Mouse (Mus musculus) kidney, postnatal 25 days (tissue): ENCODE measurements around the gene Maneal.

Source experiments
- DNase-seq, 2 experiments: peaks; one replicate each; pipeline ENCODE4 v3.0.0; 2021; ENCODE audit warnings: mixed read lengths in 2 of 2

The Maneal gene

DNA sequence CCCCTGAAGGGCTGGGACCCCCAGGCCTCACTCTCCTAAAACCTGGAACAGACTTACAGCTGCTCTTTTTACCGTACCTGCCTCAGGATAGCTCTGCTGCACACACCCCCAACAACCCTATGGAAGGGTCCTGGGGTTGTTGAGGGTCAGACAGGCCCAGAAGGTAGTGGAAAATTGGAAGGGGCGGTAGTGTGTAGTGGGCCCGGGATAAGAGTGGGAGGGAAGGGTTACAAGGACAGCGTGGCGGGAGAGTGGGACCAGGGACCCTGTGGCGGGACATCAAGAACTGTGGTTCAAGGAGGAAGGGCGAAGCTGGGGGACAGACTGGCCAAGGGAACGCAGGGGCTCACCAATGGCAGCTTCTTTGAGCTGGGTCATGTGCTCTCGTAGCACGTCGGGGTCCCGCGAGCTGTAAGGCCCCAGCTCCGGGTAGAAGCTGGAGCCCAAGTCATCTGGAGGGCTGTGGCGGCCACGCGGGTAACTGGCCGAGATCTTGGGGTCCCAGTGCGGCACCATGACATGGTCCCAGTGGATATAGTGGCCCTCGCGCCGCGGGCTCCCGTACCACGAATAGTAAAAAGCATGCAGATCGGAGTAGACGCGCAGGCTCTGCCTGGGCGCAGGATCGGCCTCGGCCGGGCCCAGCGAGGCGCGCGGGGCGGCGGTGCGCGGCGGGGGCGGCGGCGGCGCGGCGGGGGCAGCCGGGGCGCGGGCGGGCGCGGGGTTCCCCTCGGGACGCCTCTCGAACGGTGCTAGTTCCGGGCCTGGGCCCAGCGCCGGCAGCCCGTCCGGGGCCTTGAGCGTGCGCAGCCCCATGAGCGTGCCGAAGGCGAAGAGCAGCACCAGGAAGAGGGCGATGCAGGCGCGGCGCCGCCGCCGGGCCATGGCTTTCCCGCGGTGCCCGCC is at the start of gene Maneal:
Maneal (minus strand) TSS at position 889 of the 906 bp plus-strand sequence.
- no peak for DNase-seq

DNA sequence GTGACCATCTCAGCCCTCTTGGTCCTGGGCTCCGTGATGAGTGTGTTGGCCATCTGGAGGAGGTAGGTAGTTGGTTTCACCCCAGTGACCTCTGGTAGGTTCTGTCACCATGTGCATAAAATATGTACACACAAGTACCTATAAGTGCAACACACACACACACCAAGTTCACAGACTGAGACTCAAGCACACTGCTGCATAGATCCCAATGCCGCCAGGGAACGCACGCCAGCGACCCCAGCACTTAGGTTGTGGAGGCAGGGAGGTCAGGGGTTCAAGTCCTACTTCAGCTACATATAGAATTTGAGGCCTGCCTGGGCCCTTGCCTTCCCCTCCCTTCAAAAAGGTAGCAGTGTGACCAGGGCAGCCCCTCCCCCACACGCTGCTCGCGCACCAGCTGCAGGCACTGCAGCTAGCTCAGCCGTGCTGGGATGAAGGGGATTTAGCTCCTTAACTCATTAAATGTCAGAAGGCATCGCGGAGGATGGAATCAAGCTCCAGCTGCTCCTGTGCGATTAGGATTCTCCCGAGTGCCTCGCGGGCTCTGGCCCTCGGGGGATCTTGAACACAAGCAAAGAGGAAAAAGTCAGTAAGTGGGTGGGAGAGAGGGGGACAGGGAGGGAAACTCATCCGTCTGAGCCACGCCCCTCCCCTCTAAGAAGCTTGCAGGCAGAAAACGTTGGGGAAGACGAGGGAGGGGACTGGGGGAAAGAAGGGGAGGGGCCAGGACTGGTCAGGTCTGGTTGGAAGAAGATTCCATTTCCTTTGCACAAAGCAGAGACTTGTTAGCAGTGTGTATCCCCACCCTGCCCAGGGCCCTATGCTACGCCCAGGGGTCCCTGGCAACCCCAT is 44.2 kb upstream of the Maneal start:
- no peak for DNase-seq

DNA sequence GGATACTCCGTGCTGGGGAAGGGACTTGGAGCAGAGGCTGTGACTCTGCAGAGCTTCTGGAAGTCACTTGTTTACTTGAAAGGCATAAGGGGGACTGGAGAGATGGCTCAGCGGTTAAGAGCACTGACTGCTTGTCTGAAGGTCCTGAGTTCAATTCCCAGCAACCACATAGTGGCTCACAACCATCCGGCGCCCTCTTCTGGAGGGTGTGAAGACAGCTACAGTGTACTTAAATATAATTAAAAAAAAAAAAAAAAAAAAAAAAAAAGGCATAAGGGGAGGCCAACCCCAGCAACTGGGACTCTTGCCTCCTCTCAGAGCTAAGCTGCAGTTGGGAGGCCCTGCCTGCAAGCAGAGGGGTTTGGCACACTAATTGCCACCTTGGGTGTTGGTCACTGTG is 43.4 kb upstream of the Maneal start:
- DNase-seq: no peak

DNA sequence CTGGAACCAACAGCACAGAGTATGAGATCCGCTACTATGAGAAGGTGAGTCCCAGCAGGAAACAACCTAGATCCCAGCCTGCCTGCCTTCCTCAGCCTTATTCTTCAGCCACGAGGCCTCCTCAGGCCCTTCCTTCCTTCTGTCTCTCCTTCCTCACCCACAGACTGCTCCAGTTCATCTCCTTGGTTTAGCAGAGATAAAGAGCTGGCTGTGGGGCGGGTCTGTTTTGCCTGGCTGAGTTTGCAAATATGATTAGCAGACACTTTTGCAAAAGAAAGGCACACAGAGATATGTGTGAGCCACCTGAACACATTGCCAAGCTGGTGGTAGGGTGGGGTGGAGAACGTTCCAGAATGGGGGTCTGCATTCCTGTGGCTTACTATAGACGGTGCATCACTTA is 37.9 kb upstream of the Maneal start:
- DNase-seq: no peak

DNA sequence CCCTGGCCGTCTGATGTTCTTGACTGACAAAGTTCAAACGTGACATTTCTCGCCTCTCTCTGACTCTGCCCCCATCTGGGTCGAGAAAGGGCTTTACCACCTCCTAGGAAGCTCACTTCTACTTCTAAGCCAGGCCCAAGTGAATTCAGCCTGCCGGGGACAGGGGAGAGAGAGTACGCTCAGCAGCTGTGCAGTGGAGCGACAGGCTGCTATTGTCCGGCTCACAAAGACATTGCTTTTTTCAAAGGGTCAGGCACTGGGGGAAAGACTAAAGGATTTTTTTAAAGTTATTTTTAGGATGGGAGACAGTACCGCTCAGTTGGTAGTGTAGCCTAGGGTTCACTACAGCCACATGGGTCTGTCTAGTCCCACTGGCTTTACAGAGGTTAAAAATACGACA is 36.5 kb upstream of the Maneal start:
- no peak for DNase-seq

DNA sequence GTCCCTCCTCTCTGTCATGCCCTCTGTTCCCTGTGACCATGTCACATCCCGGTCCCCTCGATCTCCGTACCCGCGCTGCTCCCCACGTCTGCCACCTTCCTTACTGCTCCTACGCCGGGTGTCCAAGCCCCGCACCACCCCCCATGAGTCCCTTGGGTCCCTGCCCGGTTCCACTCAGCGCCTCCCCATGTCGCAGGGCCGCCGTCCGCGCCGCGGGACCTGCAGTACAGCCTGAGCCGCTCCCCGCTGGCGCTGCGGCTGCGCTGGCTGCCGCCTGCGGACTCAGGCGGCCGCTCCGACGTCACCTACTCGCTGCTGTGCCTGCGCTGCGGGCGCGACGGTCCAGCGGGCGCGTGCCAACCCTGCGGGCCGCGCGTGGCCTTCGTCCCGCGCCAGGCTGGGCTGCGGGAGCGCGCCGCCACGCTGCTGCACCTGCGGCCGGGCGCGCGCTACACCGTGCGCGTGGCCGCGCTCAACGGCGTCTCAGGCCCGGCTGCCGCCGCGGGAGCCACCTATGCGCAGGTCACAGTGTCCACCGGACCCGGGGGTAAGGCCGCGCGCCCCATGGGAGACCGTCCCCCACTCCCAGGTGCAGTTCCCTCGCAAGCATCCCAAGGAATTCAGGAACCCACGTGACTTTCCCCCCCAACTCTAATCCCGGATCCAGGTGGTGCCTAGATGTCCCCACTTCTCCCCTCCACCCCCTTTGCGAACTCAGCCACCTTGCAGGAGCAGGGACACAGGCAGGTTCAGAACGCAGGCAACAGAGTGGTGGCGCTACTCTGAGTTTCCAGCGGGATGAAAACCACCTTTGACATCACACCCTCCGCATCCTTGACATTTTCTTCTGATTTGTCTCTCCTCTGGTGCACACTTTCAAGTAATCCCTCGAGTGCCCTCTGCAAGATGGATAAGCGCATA is 32.8 kb upstream of the Maneal start:
- no peak for DNase-seq

DNA sequence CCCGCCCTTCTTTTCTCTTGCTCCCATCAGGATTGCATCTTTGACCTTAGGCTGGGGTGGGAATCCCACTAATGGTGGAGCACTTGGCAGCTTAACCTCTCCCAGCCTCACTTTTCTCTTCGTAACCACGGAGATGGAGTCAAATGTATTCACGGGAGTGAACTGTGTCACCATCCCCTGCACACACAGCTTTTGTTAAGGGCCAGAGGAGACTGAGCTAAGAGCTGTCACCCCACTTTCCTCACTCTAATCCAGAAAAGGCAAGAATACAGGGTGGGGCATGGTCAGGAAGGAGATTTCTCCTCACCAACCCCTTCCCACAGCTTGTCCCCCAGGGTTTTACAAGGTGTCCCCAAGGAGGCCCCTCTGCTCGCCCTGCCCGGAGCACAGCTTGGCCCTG is 31.8 kb upstream of the Maneal start:
- no peak for DNase-seq

DNA sequence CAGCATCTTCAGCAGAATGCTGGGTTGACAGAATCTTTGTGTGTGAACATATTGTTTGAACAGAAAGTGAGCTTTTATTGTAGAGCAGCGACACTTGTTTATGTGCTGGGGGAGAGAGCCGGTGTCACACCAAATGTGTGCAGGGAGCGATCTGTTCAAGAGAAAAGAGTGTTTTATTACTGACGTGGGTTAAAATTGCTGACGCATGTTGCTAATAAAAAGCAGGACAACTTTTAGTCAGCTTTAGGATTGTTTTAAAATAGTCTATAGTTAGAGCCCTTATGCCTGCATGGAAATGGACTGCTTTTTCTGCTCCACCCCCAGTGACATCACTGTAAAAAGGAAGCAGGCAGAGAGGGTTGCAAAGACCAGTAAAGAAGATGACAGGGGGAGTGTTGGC is 28.9 kb upstream of the Maneal start:
- DNase-seq: no peak

DNA sequence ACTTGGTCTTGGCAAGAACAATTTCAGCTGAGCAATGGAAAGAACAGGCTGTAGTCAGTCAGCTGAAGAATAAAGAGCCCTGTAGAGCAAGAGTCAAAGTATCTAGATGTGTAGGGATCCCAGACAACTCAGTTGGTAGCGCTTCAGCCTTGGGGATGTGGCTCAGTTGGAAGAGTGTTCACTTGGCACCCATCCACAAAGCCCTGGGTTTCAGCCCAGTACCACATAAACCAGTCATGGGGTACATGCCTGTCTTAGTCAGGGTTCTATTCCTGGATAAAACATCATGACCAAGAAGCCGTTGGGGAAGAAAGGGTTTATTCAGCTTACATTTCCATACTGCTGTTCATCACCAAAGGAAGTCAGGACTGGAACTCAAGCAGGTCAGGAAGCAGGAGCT is 28.0 kb upstream of the Maneal start:
- DNase-seq: no peak

DNA sequence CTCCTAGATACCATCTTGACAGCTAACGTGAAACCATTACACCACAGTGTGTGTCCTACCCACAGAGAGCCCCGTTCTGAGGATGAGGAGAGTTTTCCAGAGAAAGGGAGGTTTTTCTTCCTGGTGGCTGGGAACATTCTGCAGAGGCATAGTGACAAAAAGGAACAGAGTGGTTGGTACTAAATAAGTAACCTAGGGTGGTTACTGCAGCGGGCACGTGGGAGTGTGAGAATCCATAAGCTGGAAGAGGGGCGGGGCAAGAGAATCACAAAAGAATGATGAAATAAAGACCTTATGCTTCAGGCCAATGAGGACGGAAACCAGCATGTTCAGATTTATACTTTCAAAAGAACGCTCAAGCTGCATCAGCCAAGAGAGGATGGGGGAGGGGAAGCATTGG is 26.7 kb upstream of the Maneal start:
- no peak for DNase-seq

DNA sequence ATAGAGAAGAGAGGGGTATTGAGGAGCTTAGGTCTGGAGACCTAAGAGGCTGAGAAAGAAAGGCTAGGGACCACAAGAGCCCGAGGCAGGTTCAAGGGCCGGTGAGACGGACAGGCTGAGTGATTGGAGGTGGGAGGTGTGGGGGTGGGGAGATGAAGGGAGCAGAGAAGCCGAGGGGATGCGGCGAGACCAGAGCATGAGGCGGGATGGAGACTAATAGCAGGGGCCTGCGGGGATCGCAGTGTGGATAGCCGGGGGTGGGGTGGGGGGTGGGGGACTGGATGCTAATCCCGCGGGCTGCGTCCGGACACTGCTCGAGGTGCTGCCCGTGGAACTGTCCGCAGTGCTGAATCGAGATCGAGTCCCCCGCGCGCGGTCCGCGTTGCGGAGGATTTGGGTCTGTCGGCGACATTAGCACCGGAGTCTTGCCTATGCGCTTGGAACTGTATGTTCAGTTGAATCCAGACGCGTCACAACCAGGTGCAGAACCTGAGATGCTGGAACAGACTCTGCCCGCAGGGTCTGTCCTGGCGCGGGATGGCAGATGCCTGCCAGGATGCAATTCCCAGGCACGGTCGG is 20.3 kb upstream of the Maneal start:
- DNase-seq: peak; percentile 35 to 54

DNA sequence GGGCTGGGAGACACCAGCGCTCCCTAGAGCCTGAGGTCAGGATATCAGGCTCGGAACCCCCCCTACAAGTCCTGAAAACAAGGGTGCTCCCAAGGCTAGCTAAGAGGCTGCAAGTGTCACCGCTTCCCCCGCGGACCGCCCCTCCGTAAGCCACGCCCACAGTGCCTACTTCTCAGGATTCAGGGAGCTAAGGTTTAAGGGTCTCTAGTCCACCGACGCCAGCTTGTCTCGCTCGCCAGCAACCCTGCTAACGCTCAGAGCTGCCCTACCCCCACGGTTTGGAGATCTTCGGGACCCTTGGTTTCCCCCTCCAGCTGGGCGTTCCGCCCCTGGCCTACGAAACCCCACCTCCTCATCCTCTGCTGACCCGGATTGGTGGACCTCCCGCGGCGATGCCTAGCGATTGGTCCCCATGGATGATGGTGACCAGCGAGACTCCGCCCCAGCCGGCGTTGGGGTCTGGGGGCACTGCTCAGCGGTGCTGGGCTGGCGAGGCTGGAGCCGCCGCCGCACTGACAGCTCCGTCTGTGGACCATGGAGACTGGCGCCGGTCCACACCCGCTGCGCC is 19.5 kb upstream of the Maneal start:
- DNase-seq: no peak

DNA sequence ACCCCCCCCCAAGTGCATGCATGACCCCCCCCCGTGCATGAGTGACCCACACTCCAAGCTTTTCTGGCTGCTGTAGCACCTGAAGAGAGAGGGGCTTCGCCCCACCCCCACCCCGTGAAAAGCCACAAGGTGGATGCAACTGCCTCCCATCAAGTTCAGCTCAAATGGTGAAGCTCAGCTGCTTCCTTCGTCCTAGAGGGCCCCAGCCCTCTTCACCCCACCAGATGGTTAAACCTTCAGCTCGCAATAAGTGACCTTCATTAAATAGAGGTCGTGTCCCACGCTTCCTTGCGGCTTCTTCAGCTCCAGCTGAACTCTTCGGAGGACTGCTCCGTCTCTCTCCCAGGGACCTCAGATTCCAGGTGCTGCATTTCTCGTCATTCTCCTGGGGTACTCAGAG is 18.6 kb upstream of the Maneal start, which contains the start of gene Epha10:
Epha10 (plus strand) TSS at position 301 of the 400 bp plus-strand sequence.
- DNase-seq: no peak

DNA sequence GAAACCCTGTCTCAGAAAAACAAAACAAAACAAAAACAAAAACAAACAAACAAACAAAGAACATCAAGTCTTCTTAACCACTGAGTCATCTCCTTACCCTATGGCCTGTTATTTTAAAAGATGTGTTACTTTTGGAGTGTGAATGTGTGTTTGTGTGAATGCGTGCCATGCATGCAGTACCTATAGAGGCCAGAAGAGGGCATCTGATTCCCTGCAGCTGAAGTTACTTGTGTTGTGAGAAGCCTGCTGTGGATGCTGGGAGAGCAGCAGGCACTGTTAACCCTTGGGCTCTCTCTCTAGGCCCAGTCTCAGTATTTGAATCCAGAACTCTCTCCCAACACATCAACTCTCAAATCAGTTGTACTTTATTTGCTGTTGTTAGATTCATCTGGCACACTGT is 10.7 kb upstream of the Maneal start:
- no peak for DNase-seq

DNA sequence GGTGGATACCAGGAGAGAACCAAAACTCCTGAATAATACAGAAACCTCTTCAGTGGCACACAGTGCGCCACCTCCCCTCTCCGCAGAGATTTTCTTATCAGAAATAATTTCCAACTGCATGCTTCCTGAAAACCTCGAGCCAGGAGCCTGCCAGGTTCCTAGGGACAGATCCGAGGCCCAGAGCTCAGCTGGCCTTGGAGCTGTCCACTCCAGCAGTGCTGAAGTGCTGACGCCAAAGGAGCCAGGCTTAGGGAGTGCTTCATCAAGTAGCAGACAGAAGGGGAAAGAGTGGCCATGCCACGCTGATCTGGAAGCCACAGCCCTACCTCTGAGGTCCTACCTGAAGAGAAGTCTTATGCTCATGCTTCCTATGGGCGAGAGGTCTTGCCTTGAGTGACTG is 1.5 kb downstream of the Maneal start:
- DNase-seq: peak; percentile 76 to 82

DNA sequence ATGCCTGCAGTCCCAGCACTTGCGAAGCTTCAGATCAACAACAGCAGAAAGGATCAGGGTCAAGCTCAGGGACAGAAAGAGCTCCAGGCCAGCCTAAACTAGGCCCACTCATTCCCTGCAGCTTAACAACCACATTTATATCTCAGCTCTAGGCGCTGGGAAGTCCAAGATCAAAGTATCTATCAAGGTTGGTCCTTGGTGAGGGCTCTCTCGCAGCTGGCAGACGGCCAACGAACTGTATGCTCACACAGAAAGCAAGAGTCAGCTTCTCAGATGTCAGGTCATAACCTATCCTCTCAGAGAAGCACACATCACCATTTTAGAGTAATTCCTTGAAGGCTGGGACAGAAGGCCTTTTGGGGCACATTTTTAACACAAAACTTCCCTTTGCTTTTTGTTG is 3.6 kb downstream of the Maneal start:
- peak in 1 of 2 experiments; percentile 31 for DNase-seq

DNA sequence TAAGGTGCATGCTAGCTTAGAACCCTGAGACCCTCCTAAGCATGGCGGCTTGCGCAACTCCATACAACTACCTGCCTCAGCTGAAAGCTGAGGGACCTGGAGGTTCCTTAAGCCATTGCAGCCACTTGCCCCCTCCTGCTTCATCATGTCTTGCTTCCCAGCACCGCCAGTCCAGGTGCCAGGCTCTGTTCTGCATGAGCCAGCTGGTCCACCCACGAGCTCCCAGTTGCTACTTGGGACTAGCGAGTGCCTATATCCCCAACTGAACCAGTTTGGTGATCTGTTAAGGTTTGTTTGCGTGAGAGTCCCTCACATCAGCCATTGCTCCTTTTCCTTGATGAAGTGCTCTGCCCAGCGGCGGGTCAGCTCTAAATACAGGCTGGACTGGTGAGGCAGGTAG is 5.7 kb downstream of the Maneal start:
- no peak for DNase-seq

DNA sequence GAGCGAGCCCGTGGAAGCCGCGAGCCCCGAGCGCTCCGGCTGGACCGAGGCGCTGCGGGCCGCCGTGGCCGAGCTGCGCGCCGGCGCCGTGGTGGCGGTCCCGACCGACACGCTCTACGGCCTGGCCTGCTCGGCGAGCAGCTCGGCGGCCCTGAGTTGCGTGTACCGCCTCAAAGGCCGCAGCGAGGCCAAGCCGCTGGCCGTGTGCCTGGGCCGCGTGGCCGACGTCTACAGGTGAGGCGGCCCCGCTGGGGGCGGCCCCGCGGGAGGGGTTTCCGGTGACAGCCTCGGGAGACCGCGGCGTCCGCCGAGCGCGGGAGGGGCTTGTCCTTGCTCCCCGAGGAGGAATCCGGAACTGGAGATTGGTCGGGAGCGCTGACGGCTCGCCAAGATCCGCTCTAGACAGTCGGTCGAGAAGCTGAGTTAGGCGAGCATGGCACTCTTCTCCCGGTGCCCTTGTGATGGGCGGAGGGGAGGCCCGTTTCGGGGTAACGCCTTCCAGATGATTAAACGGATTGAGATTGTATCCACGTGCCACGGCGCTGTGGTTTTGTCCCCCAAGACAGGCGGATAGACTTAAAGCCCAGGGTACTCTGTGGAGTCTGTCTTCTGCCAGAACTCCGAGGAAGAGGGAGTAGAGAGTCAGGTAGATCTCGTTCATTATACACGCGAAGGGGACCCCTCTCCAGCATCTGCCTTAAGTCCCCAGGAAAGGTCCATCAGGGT is 10.9 kb downstream of the Maneal start, which contains the start of gene 1110065P20Rik:
1110065P20Rik (minus strand) TSS at position 264 of the 726 bp plus-strand sequence.
- peak; percentile 84 to 95 for DNase-seq

DNA sequence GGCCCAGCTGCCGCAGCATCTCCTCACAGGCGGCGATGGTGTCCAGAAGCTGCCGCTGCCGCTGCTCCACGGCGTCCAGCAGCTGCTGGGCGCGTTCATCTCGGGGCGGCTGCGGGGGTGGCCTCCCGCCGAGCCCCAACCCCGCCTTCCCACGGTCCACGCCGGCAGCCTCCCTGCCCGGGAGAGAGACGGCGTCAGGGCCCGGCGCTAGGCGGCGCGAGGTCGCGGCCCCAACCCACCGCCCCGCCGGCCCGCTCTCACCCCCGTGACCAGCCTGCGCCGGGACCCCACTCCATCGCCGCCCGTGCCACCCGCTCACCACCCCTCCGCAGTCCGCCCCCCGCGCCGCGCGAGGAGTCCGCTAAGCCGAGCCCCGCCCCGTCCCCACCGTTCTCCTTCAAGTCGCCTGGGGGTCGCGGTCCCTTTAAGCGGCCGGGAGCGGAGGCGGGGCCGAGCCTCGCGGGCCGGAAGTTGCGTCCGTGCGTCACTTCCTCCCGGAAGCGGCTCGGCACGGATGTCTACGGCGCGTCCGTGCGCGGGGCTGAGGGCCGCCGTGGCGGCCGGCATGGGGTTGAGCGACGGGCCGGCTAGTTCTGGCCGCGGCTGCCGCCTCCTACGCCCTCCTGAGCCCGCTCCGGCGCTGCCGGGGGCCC is 11.6 kb downstream of the Maneal start, which contains the start of gene Yrdc:
Yrdc (plus strand) TSS at position 419 of the 653 bp plus-strand sequence.
- DNase-seq: peak; percentile 94 to 97

DNA sequence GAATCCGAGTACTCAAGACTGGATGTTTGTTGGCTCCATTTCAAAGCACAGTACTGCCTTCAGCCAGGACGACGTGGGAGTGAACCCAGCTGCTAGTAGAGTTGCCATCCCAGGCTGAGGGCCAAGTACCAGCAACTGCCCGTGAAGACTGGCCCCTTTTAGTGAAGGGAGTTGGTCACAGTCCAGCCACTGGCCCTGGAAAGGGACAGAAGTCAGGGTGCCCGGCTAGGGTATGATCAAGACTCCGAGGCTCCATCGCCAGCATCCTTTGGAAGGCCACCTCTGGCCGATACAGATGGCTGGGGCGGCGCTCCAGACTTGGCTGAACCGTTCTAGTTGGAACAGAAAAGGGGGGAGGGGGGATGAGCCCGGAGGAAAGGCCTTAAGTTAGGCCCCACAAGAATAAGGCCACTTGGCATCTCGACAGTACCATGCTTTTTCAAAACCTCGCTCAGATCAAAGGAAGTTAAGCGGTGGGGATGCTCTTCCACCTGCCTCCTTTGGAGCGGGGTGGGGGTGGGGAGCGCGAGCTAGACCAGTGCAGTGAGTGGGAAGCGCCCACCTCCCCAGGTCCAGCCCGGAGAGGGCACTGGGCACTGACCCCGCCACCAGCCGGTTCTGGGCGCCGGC is 12.2 kb downstream of the Maneal start:
- DNase-seq: peak; percentile 71 to 88
